Mouse (Mus musculus) spleen, postnatal 4 days (tissue): ENCODE results near the gene Arpp19.
A peak's percentile ranks its signal among the peaks of the same experiment; 100 is the strongest.

ENCODE experiments used
- DNase-seq, 2 experiments: peaks; one replicate each; pipeline ENCODE4 v3.0.0; 2022; ENCODE audit warnings: low spot score in 2 of 2

The Arpp19 gene

DNA sequence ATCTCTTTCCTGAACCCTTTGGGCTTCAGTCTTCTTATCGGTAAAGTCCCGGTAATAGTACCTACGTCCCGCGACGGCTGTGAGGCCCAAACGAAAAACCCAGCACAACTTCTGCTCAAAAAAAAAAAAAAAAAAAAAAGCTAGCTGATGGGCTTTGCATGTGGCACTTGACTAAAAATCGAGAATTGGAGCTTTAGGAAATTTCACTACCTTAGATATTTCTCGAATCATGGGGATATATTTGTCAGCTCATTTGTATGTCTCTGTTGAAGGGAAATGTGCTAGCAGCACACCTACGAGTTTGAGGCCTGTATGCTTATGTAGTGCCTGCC, 909 bp downstream of the Arpp19 start:
- DNase-seq: no peak

DNA sequence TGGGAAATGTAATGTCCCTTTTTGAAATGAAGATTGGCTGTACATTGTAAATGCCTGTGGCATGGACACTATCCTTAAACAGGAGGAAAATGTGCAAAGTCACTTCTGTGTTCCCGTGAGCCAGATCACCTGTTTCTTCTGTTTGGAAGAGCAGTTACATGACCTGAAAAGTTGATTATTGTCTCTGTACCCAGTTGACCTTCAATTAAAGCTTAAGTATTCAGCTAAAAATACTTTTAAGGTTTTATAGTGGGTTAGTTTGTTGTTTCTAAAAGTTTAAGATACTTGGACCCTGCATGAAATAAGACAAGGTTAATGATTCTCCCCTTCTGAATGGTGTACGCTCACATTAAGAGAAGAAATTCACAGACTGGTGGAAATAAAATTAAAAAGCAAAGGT, 3.2 kb downstream of the Arpp19 start:
- no peak for DNase-seq

DNA sequence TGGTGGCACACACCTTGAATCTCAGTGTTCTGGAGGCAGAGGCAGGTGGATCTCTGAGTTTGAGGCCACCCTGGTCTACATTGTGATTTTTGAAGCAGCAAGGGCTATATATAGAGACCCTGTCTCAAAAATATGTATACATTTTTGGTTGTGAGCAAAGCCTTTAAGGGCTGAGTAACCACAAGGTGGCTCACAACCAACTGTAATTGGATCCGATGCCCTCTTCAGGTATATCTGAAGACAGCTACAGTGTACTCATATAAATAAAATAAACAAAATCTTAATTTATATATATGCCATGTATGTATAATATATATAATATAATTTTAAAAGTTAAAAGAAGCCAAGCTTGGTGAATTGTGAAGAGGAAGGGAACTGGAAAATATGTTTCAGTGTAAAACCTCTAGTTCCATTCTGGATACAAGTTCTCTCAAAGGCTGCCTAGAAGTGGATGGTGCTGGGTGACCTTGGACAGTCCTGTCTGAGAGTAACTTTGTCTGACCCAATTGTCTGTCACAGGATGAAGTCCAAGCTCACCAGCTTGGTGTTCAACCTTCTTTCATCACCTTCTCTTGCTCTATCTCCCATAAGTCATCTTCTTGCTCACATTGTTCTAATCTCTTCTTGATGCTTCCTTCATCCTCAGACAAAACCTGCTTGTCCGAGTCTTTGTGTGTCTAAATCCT, 4.6 kb downstream of the Arpp19 start:
- DNase-seq: peak in 1 of 2 experiments; percentile 38

DNA sequence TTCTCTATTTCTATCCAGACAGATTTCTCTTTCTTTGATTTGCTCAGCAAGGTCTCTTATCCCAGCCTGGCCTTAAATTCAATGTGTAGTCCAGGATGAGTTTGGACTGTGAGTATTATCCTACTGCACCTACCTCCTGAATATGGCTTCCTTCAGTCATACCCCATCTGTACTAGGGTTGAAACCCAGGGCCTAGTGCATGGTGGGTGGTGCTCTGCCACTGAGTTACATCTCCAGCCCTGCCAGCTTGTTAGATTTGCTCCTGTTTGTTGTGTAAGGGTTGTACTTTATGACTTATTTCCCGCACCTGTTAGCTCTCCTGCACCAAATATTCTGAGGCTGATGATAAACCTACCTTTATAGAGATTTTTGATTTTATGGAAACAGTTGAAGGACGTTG, 5.8 kb downstream of the Arpp19 start:
- DNase-seq: peak in 1 of 2 experiments; percentile 34

DNA sequence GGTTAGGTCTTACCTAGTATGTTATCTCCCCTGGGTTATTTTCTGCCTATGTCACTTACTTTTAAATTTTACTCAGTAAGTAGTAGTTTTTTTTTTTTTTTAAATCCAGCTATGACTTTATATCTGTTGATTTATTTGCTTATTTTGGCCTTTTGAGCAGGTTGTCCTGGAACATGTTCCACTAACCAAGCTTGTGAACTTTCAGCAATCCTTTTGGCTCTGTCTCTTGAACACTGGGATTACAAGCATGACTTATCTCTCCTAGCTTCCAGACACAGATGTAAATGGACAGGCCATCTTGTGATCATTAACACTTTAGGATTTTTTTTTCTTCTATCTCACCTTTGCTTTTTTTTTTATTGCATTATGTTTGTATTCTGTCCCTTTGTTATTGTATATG, 9.7 kb downstream of the Arpp19 start:
- DNase-seq: no peak

DNA sequence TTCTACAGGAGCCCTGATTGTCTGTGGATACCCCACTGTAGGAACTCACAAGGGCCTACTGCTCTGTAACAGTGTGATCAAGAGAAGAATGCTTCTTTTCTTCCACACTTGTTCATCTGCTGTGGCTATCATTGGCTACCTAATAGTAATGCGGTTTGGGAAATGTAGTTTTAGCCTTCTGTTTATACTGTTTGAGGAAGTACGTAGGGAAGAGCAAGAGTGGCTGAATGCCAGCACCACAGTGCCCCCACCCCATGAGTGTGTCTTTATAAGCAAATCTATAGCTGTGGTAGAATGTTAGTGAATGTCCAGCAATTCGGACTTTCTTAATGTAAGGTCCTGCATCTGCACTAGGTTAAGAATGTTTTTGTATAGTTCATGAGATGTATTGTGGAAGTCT, 11.7 kb downstream of the Arpp19 start:
- DNase-seq: peak in 1 of 2 experiments; percentile 40

DNA sequence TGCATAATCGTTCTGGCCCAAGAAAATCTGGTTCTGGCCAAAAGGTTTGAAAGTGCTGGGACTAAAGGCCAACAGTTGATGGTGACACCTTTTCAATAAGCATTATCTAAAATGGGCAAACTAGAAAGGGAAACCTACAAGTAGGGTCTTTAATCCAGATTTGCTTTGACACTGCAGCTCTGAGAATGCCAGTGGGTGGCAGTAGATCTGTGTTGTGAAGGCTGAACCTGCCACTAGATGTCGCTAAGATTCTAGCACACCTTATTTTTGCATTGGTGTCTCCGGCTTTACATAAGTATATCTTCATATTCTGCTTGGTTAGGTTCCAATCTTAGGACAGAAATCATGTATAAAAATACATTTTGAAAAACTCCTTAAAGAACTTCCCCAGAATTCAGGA, 12.6 kb downstream of the Arpp19 start:
- peak; percentile 57 to 74 for DNase-seq

DNA sequence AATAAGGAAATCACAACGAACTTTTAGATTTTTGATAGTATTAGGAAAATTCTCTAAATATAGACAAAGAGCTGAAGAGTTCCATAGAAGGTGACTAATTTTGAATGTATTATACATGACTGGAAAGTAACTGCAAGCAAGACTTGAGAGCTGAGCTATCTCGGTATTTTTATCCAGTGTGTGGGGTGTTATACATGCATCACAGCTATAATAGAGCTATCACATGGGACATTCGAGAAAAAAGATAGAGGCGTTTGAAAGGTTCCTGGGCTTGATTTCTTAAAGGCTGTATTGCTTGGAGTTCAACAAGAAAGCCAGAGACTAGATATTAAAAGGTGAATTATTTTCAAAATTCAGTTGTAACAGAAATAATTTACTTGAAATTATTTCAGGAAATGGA, 14.4 kb downstream of the Arpp19 start:
- DNase-seq: peak in 1 of 2 experiments; percentile 15

DNA sequence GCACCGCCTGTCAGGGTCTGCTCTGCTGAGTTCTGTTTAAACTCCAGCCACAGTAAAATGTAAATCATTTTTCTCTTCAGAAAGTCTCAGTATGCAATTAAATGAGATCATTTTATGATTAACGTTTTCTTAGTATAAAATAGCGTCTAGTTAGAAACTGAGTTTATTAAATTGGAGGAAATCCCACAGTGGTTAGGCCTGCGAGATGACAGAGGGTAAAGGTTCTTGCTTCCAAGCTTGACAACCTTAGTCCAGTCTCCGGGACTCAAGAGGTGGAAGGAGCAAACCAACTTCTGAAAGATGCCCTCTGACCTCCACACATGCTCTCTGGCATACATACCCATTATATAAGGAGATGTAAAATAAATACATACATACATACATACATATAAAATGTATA, 17.6 kb downstream of the Arpp19 start:
- no peak for DNase-seq

DNA sequence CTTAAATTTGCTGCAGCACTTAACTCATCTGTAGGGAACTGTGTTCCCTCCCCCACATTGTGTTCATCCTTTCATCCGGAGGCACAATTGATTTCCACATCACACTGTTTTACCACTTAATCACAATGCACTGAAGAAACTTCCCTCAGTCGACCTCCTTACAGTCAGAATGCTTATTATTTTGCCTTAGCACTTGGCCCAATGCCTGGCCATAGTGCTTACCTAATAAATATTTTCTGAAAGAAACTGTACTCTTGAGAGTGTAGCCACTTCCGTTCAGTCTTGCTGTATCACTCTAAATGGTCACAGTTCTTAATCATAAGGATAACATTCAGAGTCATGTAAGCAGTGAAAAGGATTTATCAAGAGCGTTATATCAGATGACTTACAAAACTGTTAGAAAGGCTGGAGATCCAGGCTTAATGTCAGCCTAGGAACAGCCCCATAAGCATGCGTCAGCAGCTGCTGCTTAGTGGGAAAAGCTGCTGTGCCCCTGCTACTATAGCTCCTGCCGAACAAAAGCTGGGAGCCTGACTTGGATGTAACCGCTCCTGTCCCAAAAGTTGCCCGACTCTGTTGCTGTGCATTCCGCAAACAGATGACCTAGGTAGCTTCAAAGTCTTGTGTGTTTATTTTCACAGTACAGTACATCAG, 27.4 kb downstream of the Arpp19 start:
- no peak for DNase-seq

DNA sequence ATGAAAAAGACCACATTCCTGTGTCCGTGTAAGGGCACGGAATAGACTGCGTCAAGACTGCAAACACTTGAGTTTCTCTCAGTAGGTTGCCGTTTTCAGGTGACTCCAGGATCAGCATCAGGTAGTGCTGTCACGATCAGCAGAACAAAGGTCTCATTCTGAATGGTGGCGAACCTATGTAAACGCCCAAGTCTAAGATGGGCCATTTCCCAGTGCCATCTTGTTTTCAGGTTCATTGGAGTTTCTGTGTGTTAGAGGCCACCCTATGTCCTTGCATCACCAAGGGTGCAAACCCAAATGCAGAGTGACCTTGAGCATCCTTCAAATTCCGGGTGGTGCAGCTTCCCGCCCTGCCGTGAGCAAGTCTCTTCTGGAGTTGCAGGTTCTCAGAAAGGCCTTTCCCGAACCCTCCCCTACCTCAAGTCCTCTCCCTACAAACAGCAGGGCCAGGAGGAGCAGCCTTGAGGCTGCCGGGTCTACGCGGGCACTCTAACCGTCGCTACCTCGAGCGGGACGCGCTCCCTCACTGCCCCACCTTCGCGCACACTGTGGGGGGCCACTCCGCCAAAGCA, 33.1 kb downstream of the Arpp19 start, which contains the start of gene Myo5a:
TSS of gene Myo5a (plus strand) at position 559 of the 572 bp plus-strand sequence.
- DNase-seq: no peak

DNA sequence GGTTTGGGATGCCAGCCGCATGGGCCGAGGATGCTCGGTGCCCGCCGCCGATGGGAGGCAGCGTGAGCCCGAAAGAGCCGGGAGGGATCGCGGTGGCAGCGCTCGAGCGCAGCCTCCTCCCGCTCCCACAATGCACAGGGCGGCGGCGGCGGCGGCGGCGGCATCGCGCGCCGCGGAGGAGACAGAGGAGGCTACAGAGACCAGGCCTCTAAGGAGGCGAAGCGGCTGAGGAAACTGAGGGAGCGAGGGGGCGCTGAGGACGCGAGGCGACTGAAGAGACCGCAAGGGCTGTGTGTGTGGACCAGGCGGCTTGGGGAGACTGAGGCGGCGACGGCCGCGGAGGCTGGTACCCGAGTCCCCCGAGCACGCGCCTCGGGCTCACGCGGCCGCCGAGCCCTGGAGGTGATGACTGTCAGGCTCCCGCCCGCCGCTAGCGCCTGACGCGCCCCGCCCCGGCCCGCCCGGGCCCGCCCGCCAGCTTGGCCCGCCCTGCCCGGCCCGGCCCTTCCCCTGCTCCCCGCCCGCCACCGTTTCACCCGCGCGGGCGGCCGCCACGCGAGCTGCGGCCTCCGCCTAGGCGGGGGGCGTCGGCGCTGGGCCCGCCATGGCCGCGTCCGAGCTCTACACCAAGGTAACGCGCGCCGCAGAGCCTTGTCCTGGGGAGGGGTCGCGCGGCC, 33.8 kb downstream of the Arpp19 start:
- peak; percentile 72 to 88 for DNase-seq

DNA sequence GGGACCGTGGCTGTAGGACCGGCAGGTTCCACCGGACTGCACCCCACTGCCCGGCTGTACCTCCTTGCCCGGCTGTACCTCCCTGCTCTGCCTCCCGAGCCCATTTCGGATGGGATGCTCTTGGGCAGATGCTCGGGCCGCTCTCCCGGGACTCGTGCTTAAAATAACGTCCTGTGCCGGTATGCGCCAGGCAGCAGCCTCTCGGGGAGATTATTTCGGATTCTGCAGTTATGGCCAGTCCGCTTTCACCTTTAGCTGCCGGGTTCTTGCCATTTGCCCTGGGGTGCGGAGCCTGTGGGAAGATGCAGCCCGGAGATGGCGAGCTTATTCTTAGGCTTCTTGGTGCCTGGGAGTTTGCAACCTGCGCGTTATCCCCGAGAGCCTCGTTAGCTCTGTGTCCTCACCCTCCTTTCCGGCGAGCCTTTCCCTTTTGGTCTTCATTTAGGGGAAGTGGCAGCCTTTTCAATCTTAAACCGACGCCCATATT, 34.3 kb downstream of the Arpp19 start:
- DNase-seq: peak; percentile 30 to 68

DNA sequence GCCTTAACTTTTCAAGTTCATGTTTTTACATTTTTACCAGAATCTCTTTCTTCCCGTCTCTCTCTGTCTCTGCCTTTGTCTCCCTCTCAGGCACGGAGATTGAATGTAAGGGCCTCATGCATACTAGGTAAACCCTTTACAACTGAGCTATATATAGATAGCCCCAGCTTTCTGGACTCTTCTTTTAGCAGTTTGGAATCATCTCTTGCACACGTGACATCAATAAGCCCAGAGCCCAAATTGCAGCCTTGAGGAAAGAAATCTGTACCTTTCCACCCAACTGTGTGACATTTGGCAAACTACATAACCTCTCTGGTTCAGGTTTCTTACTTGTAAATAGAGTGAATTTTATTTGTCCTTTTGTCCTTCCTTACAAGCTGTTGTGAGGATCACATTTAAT, 34.9 kb downstream of the Arpp19 start:
- no peak for DNase-seq

DNA sequence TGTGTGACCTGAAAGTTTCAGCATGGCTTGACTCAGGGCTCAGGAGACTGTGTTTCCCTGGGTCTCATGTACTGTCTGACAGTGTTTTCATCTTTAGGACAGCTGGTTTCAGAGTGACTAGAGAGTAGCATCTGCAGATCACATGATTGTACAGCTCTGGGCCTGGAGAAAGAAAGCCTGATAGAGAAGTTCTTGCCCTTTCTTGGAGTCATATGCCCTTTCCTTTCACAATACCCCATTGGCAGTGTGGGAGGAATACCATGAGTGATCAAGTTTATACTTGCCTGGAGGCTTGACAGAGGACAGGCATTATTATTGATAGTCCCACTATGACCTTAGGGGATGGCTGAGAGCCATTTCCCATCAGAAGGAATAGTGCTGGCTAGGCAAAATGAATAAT, 39.8 kb downstream of the Arpp19 start:
- DNase-seq: no peak

DNA sequence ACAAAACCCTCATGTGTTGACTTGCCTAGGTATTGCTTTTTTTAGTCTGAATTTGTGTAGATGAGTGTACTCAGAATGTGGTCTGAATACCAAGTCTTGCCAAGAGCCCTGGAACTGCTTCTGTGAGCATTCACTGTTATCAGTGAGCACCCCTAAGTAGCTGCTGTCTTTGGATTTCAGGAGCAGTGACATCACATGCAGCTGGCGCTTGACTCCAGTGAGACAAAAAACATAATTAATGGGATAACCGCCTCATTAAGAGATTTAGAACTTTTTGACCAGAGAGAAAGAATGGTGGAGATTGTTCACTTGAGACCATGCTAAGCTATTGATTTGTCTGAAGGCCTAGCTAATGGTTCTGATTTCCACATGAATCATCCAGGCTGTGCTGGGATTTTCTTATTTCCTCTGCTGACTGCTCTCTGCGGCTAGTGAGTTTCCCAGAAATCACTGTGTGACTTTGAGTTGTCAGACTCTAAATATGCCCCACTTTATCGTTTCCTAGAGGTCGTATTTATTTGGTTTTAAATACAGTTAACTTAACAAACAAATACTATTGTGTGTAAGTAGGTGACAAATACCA, 47.9 kb downstream of the Arpp19 start:
- DNase-seq: no peak

DNA sequence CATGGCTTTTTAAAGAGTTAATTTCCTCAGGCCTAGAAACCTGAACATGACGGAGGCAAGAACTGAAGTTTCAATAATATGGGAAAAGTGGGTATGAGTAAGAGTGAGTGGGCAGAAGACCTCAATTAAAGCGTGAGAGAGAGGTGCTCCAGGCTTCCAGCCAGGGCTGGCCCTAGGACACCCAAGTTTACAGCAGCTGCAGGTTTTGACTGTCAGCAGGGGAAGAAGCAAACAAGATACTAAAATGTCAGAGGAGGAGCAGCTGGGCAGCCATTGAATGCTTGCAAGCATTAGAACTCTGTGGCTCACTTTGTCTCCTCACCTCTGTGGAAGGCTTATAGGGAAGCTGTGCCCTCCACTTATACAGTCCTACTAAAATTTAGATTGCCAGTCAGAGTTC, 50.4 kb downstream of the Arpp19 start:
- DNase-seq: no peak

DNA sequence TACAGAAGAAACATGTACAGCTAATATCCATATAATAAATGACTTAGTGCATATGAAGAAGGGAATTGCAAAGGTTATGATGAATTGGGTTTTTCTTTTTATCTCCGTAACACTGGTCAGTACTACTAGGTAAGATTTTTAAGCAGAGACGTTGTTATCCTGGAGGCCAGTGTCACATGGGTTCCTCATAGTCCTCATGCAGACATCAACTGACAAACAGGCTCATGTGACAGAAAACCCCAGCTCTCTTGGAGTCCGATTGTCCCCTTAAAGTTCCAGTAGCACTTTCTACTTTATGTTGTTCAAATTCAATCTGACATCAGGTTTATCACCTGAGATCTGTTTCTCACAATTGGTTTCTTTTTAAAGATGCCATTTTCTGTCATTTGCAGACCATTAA, 51.9 kb downstream of the Arpp19 start:
- DNase-seq: no peak

DNA sequence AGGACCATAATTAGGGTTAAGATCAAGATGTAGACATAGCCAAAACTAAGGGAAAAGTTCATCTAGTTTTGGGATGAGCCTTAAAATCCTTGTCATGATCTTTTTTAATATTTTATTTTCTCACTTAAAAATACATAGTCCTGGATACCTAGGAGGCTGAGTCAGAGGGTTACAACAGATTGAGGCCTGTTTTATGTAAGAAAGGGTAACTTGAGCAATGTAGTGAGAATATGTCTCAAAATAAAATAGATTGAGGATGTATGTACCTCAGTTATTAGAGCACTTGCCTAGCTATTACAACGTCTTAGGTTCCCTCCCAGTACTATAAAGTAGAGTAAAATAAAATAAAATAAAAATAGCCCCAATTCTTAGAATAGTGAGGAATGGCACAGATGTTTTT, 54.7 kb downstream of the Arpp19 start:
- no peak for DNase-seq

DNA sequence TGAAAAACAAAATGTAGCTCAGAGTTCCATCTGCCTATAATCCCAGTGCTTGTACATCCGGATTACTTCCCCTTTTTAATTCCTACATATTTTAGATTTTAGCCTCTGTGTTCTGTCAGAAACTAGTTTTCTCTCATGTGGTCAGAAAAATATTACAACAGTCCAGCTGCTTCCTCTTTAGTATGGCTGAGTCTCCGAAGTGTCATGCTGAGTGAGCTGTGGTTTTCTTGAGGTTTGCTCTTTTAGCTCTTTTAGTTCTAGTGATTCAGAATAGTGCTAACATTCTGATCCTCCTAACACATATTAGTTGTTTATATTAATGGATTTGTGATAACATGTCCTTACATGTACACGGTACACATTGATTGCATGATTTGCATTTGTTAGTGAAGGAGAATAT, 57.3 kb downstream of the Arpp19 start:
- DNase-seq: no peak

DNA sequence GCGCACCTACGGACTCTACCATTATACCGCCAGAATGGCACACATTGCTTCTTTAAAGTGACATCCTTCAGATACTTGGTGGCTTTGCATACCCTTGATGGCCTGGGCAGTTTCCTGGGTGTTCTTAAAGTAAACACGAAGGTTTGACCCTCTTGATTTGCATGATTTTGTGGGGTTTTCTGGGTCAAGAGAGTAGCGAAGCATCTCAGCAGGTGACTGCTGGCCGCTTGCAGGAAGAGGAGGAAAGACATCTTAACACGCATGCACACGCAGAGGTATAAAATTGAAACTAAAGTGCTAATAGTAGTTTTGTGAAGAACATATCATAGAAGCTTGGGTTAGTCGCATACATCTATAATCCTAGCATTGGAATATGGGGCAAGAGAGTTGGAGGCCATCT, 61.5 kb downstream of the Arpp19 start:
- no peak for DNase-seq

DNA sequence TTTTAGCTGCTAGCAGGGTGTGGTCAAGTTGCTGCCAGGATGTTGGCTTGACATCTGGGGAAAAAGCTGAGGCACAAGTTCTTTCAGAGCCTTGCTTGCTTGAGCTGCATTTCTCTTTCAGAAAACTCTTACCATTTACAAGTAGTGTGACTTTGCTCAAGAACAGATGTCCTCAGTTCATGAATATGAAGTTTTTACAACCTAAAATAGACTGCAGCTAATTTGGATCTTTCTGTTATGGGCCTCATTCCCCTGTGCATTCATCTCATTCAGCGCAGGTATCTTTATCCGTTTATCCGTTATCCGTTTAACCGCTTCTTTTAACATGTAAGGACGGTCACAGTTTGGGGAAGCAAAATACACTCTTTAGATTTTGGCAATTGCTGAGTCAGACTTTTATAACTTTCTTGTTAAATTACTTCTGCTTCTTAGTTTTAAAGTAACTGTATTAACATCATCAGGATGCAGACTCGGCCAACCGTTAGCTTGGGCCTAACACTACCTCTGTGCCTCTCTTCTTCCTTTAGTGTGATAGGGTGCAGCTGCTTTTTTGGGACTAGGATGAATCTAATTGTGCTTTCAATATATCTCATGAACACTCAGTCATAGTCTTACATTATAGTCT, 62.9 kb downstream of the Arpp19 start:
- no peak for DNase-seq
